Mouse (Mus musculus) kidney, adult 11 months (tissue): ENCODE measurements around the gene Dnttip1.

ENCODE experiments used
- DNase-seq: peaks from one replicate; pipeline ENCODE4 v3.0.0; 2022

Gene Dnttip1

DNA sequence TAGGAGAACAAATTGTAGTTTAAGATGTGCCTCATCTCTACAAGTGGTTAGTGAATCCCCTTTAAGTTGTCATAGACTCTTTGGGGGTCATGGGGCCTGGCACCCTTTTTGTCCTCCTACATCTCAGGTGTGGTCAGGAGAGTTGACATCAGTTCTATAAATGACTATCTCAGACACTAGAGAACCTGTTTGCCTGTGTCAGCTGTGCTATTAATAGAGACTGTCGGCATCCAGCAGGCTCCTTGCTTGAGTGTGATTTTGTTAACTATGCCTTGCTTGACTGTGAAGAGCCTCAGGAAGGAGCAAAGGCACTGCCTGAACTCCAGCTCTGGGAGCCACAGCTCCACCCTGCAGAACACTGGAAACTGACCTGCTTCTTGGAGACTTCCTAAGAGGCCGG, 9.0 kb downstream of the Dnttip1 start:
- no peak for DNase-seq

DNA sequence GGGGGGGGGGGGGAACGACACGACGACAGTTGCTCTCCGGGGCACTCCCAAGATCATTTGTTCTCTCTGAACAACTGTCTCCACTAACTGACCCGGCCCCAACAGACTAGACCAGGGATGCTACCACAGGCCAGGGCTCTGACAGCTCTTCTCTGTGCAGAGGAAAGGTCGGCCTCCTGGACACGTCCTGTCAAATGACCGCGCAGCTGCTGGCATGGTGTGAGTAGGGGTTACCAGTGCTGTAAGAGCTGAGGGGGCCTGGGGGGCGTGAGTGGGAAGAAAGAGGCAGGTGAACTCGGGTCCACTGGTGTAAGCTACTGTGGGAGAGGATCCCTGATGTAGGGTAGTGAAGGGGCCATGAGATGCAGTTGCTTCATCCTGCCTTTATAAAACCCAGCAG, 12.1 kb downstream of the Dnttip1 start:
- no peak for DNase-seq

DNA sequence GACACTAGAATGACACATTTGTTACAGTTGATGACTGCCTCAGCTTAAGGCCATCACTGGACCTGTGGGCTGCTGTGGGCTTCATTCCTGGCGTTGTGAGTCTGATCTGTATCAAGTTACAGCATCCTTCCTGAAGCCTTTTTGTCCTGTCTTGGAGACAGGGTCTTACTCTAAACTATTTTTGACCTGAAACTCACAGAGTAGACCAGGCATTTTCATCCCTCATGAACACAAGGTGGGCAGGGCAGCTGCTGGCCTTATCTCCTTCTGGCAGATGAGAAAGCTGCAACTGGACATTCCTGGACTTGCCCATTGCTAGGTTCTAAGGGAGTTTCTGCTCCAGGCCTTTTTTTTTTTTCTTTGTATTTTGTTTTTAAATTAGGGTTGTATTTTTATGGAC, 12.9 kb downstream of the Dnttip1 start:
- DNase-seq, result no peak

DNA sequence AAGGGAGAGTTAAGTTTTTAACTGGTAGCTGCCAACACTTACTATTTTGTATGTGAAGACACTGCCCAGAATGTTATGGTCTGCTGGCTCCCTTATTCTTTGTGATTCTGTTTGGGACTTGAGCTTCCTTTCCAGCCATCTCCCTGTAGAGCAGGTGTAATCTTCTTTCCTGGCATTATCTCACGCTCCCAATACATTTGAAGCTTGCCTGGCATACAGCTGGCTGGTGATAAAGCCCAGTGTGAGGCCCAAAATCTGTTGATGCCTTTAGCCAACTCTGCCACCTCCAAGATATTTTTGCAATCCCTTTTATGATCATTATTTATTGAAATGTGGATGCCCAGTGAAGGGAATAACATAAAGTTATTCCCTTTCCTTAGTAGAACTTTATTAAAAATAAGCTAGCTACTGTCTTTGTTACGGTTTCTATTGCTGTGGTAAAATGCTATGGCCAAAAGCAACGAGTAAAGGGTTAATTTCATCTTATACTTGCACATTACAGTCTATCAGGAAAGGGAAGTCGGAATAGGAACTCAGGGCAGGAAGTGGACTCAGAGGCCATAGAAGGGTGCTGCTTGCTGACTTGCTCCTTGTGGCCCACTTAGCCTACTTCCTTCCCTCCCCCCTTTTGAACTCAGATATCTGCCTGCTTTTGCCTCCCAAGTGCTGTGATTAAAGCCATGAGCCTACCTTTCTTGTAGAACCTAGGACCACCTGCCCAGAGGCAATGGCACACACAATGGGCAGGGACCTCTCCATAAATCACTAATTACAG, 14.5 kb downstream of the Dnttip1 start:
- DNase-seq, result no peak

DNA sequence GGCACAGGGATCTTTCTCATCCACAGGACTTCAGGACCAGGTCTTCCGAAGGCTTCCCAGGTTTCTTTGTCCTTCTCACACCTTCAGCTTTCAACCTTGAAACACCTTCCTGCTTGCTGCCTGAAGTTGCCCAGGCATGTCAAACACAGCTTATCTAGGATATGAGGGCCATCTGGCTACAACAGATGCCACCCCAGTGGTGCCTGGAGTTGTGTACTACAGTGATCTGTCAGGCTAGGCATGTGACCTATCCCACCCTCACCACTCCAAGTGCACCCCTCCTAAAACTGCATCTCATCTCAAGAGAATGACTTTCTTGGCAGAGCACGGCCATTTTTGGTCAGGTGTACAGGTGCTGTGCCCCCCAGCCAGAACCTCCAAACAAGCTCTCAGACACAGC, 15.7 kb downstream of the Dnttip1 start:
- no peak for DNase-seq

DNA sequence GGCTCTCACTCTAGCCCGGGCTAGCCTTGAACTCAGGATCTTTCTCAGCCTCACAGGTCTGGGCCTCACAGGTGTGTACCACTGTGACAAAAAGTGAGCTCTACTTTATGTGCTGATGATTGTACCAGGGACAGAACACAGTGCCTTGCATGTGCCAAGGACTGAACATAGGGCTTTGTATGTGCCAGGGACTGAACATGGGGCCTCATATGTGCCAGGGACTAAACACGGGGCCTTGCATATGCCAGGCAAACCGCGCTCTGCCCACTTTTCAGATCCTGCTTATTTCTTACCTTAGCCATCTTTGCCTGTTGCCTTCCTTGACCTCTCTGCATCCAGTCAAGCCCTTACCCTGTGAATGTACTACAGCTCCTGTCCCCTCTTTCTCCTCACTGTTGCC, 16.2 kb downstream of the Dnttip1 start:
- no peak for DNase-seq

DNA sequence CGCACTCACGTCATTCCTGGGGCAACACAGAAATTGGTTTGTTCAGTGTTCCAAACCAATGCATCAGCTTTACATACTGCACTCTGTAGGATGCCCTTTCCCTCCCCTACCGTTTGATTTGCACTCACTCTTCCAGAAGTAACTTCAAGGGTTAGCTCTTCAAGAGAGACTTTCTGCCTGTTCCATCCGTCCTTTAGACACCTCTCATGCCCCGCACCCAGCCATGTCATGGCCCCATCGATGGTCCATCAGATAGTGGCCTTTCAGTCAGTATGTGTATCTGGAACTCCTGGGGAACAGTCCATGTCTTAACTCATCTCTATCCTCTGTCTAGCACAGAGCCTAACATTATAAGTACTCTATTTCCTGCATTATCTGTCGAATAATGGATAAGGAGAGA, 16.8 kb downstream of the Dnttip1 start:
- no peak for DNase-seq

DNA sequence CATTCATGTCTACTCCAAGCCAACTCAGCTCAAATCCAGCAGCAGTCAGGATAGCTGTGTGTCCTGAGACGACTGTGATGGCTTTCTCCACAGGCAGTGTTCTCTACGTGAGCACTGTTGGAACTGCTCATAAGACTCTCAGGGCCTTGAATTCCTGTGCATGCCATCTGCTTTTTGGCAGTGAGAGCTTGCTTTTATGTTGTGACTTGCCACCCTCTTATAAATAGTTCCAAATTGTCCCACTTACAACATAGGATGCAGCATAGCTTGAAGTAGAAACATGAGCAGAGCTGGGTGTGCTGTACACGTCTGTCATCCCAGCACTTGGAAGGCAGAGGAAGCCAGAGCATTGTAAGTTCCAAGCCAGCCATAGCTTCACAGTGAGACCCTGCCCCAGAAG, 20.1 kb downstream of the Dnttip1 start:
- DNase-seq, result no peak

DNA sequence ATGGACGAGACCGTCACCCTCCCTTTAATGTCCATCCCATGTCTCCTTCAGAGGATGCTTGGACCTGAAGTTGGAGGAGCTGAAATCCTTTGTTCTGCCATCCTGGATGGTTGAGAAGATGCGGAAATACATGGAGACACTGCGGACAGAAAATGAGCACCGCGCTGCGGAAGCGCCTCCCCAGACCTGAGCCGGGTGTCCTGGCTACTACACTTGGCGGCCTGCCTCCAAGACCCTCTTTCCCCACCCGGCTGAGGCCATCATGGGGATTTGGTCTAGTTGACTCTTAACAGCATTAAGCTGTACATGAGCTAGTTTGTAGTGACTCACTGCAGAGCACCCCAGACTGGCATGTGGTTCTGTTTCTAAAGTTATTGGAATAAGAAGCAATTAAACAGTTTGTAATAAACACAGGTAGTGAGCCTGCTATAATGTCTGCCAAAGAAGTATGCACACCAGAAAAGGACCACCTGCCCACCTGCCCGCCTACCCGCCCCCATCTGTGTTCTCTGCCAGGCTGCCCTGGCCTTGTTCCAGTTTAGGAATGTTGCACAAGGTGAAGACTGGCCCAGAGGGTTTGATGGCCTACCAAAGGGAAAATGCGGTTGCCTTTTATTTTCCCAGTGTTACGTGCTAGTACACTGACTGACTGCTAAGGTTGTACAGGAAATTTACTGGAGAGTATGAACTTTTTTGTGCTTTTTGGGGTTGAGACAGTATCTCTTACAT, 22.2 kb downstream of the Dnttip1 start:
- DNase-seq, result no peak

DNA sequence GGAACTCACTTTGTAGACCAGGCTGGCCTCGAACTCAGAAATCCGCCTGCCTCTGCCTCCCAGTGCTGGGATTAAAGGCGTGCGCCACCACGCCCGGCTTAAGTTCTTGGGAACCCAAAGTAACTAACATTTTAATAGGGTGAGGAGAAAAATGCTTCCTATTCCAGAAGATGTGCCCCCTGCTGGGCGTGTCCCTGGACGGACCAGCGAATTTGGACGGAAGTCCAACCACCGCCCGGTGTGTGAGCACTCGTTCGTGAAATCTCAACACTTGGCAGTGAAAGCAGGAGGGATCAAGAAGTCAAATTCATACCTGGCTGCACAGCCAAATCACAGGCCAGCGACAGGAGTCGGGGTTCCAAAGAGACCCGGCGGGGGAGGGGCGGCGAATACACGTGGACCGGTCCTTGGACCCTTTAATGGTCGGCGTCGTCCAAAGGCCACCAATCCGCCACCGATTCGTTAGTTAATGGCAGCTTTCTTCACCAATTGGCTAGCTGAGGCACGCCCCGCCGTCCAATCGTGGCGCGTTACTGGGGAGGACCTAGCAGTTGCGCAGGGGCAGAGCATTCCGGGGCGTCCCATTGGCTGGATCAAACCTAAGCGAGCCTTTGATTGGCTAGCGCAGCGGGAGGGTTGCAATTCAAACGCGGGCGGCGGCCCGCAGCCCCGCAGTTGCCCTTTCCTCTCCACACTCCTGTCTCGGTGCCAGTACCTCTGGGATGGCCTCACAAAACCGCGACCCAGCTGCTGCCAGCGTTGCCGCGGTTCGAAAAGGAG, 23.7 kb downstream of the Dnttip1 start, which contains the start of gene Ube2c:
Gene Ube2c (plus strand): TSS at position 641 of the 780 bp plus-strand sequence.
- DNase-seq, result peak; percentile 99

DNA sequence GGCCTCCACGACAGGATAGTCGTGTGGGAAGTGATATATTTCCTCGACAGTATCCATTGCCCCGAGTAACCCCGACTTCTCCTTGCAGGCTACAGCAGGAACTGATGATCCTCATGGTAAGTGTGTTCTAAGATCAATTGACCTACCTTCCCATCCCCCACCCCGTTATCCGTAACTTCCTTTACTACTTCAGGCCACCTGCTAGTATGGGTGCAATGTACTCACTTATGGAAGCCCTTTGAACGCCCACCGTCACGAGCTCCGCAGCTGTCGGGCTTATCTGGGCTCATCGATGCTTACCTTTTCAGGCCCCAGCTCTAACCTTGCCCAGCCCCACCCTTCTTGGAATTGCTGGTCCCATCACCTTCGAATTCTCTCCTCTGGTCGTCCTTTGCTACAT, 24.5 kb downstream of the Dnttip1 start:
- no peak for DNase-seq

DNA sequence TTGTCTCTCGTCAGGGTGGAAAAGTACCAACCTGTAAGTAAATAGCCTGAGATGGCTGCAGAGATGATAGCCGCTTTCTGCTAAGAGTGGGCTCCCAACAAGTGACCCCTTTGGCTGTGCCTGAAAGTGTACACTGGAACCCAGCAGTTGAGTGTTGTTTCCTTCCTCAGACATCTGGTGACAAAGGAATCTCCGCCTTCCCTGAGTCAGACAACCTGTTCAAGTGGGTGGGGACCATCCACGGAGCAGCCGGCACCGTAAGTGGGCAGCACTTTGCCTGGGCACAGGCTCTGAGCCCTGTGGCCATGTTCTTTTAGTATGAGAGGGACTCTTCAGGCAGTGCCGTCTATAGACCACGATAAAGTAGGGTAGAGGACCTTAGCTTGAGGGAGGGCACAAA, 25.3 kb downstream of the Dnttip1 start:
- DNase-seq, result no peak

DNA sequence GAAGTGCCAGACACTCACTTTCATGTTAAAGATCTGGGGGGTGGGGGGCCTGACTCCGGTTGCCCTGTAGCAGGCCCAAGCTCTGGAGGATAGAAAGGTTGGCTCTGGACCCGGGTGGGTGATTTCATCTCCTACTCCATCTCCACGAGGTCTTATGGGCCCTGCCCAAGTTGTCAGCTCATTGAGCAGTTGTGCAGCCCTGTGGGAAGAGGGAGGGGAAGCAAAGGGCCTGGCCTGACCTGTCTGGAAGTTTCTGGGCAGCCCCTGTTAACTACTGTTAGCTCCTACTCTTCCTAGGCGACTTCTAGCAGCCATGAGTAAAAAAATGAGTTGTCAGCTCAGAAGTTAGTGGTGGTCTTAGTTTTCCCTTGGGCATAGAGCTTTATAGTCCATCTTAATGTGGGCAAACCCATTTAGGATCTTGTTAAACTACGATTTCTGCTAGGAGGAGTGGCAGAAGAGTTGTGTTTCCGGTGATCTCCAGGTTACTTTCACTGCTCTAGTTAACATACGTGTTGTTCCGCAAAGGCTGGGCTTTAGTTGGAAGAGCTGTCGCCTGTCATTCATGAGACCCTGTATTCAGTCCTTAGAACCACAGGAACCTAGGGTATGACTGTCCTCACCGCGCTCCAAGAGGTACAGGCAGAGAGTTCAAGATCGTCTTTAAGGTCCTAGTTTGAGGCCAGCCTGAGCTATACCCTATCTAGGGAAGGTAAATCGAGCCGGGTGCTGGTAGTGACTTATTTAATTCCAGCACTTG, 27.6 kb downstream of the Dnttip1 start:
- DNase-seq, result no peak

DNA sequence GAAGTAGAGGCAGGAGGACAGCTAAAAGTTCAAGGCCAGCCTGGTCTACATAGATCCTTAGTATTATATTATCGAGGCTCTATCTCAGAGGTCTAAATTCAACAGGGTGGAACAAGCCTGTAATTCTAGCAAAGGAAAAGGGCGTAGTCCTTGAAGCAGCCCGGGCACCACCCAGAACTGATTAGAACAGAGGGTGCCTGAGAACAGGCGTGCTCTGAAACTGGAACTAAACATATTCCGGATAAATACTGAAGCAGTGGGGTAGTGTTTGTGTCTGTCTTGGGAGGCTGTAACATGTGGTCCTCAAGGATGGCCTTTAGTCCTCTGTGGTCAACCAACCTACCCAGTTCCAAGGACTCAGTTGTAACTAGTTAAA, 28.2 kb downstream of the Dnttip1 start:
- no peak for DNase-seq

DNA sequence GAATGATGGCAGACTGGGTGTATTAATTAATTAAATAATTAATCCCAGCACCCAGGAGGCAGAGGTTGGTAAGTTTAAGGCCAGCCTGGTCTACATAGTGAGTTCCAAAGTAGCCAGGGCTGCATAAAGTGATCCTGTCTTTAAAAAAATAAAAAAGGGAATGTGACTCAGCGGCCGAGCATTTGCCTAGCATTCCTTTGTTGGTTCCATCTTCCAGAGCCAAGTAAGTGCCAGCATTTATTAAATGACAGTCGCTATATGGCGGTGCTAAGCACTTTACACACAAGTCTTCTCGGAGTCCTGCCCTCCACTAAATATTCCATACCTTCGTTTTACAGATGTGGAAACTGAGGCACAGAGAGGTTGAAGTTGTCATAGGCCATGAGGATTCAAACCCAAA, 30.3 kb downstream of the Dnttip1 start:
- no peak for DNase-seq

DNA sequence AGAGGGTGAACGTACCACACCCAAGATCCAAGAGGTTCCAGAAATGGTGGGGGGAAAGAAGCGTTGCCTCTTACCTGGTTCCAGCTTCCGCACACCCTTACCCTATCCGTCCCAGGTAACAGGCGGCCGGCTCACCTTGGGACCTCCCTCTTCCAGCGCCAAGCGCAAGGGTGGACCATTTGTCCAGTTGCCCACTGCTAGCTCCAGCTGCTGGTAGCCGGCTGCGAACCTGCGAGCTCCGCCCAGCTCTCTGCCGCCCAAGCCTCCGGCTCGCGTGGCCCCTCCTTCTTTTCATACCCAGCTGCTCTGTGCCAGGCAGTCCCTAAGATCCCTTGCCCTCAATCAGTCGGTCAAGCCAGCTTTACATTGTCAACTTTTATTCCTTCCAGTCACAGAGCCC, 31.0 kb downstream of the Dnttip1 start:
- no peak for DNase-seq

DNA sequence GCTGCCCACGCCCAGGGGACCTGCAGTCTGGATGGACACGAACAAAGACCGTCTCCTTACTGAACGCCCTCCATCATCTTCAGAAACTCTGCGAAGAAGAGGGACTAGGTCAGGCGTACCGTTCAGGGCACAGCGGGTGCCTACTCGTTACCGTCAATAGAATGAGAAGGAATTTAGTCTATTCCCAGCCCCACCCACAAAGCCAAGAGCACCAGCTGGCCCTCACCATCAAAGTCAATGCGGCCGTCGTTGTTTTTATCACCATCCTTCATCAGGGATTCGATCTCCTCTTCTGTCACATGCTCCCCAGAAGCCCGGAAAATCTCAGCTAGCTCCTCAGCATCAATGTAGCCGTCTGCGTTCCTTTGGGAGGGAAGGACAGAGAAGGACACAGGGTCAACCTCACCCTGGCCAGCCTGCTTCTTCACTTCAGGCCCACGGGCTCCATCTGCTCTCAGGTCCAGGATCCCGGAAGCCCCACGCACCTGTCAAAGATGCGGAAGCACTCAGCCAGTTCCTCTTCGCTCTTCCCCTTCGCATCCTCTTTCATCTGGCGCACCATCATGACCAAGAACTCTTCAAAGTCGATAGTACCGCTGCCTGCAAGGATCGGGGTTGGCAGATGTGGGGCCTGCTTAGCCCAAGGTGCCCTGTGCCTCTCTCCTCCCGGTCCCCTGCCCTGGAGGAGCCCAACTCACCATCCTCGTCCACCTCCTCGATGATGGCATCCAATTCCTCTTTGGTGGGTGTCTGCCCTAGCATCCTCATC, 31.6 kb downstream of the Dnttip1 start:
- no peak for DNase-seq

DNA sequence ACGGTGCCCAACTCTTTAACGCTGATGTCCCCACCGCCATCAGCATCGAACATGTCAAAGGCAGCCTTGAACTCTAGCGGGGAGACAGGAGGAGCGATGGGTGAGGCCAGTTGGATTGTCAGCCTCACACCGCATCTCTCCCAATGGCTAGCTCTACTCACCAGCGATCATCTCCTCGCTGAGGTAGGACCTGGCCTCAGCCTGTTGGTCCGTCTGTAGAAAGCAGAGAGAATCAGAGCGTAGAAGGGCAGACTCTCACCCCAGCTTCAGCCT, 32.2 kb downstream of the Dnttip1 start:
- DNase-seq, result no peak

DNA sequence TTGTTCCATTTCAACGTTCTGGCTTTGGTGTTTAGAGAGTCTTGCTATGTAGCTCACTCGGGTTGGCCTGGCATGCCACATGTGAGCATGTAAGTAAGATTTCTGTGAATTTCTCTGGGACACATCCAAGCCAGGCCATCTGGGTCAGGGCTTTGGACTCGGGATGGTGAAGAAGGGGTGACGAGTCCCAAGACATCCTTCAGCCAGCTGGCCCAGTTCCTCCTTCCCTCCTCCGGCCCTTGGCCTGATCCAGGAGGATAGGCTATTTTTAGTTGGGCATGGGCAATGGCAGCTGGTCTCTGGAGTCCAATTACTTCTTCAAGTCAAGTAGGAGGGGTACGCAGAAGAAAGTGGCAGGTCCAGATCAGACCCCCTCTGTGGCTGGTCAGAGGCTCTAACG, 33.0 kb downstream of the Dnttip1 start:
- DNase-seq, result no peak

DNA sequence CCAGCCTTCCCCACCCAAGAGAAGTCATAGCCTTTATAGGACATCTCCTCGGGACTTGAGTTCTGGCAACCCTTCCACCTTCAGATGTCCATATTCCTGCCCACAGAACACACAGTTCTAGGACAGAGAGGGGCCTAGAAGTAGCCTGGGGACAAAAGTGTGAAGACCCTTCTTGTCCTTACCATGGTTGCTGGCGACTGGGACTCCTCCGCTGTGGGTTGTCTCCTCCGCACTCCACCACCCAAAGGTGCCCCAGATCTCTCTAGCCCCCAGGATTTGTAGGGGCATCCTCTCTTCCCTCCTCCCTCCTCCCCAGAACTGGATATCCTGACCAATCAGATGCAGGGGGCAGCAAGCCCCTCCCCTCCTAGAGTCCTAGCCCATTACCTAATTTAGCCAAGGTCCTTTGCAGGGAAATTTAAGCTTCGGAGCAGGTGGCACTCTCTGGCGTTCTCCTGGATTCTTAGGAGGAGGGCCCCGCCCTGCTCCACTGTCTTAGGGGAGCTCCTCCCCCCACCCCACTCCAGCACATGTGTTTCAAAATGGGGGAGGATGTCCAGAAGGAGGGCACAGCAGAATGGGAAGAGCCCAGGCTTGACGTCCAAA, 33.8 kb downstream of the Dnttip1 start, which contains the start of gene Tnnc2:
Gene Tnnc2 (minus strand): TSS at position 487 of the 606 bp plus-strand sequence.
- DNase-seq, result no peak

DNA sequence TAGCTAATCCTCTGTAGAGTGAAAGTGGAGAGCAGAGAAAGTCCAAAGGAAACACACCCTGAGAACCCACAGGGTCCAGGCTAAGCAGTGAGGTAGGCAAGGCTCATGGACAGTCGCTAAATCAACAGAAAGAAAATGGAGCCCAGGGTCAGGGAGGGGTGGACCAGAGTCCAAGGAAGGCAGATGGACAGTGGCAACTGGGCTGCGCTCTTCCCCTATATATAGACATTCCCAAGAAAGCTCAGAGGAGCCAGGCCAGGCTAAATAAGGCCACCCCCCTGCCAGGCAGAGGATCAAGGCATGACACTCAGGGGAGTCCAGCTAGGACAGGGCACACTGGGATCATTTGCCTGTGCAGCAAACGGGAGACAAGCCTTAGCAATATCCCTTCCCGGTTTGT, 36.1 kb downstream of the Dnttip1 start:
- DNase-seq, result no peak
